Mouse (Mus musculus): ENCODE data around the gene Mrnip. TPM values are rescaled to one million over a fixed set of nuclear protein-coding genes. Genes with fewer than 3 reads are reported as not detected.

The Mrnip gene
- polyA plus RNA-seq, 1 experiment from 2014 or later, result 30.9 TPM

GRCm38 (mm10) chr11:50174730-50175187 lies 515 bp downstream of the Mrnip start:
- Histone ChIP-seq H3K27me3 (ENCODE audit: control insufficient read depth, insufficient read depth, low read length) (no peaks in the 10 kb centered on the region), H3K36me3 (ENCODE audit: control insufficient read depth, insufficient read depth, low read length) (peaks cover 3% of the 10 kb centered on the region; the same call in 1 of the 2 replicates), H3K4me2 (ENCODE audit: low read depth, severe bottlenecking) (peak overlapping the region; percentile 56), H3K9ac (ENCODE audit: low read length) (peak overlapping the region; percentile 56), H3K4me1 (ENCODE audit: control insufficient read depth, insufficient read depth, low read length) (no peaks in the 10 kb centered on the region; the same call in 1 of the 2 replicates), H3K9me3 (ENCODE audit: control insufficient read depth, low read length) (no peaks in the 10 kb centered on the region), H3K4me3 (ENCODE audit: low read depth, low read length) (peak overlapping the region; percentile 63), H3K27ac (replicated peaks; ENCODE audit: low read depth, low read length) (no peak overlapping the region)
- peak; percentile 100 for DNase-seq (ENCODE audit: low spot score)
- ATAC-seq (ENCODE audit: insufficient number of reproducible peaks, low FRiP score, low TSS enrichment, low read depth), result peak; percentile 97
- WGBS, result under 1% methylated on average over 27 of the region's 27 CpGs

- no peak for DNase-seq (ENCODE audit: low spot score)
- H3K4me1 ChIP-seq (ENCODE audit: control insufficient read depth, insufficient read depth, low read length), result no peaks in the 10 kb centered on the region; the same call in 1 of the 2 replicates
- no peak overlapping the region for H3K4me3 ChIP-seq (ENCODE audit: low read depth, low read length)
- no peak overlapping the region for H3K9ac ChIP-seq (ENCODE audit: low read length)
- peaks cover 6% of the 10 kb centered on the region; the same call in 1 of the 2 replicates for H3K36me3 ChIP-seq (ENCODE audit: control insufficient read depth, insufficient read depth, low read length)
- no peak overlapping the region for H3K4me2 ChIP-seq (ENCODE audit: low read depth, severe bottlenecking)
- H3K27ac ChIP-seq (replicated peaks; ENCODE audit: low read depth, low read length), result no peak overlapping the region
- WGBS, result 86% methylated on average over 3 of the region's 3 CpGs
- no peak for ATAC-seq (ENCODE audit: insufficient number of reproducible peaks, low FRiP score, low TSS enrichment, low read depth)
- no peaks in the 10 kb centered on the region for H3K9me3 ChIP-seq (ENCODE audit: control insufficient read depth, low read length)
- no peaks in the 10 kb centered on the region for H3K27me3 ChIP-seq (ENCODE audit: control insufficient read depth, insufficient read depth, low read length)
Measured at GRCm38 (mm10) chr11:50176351-50176750, 2.1 kb downstream of the Mrnip start.

GRCm38 (mm10) chr11:50177111-50177510 lies 2.9 kb downstream of the Mrnip start:
- DNase-seq (ENCODE audit: low spot score), result no peak
- Histone ChIP-seq H3K4me1 (ENCODE audit: control insufficient read depth, insufficient read depth, low read length) (no peaks in the 10 kb centered on the region; the same call in 1 of the 2 replicates), H3K9me3 (ENCODE audit: control insufficient read depth, low read length) (no peaks in the 10 kb centered on the region), H3K4me3 (ENCODE audit: low read depth, low read length) (no peak overlapping the region), H3K4me2 (ENCODE audit: low read depth, severe bottlenecking) (no peak overlapping the region), H3K36me3 (ENCODE audit: control insufficient read depth, insufficient read depth, low read length) (peaks cover 6% of the 10 kb centered on the region; the same call in 1 of the 2 replicates), H3K27me3 (ENCODE audit: control insufficient read depth, insufficient read depth, low read length) (no peaks in the 10 kb centered on the region), H3K27ac (replicated peaks; ENCODE audit: low read depth, low read length) (no peak overlapping the region), H3K9ac (ENCODE audit: low read length) (no peak overlapping the region)
- no peak for ATAC-seq (ENCODE audit: insufficient number of reproducible peaks, low FRiP score, low TSS enrichment, low read depth)
- WGBS, result 79% methylated on average over 6 of the region's 6 CpGs

GRCm38 (mm10) chr11:50178532-50179488 lies 4.6 kb downstream of the Mrnip start:
- no peaks in the 10 kb centered on the region for H3K9me3 ChIP-seq (ENCODE audit: control insufficient read depth, low read length)
- 84% methylated on average over 5 of the region's 5 CpGs for WGBS
- DNase-seq (ENCODE audit: low spot score), result no peak
- ATAC-seq (ENCODE audit: insufficient number of reproducible peaks, low FRiP score, low TSS enrichment, low read depth), result no peak
- no peaks in the 10 kb centered on the region for H3K27me3 ChIP-seq (ENCODE audit: control insufficient read depth, insufficient read depth, low read length)
- H3K27ac ChIP-seq (replicated peaks; ENCODE audit: low read depth, low read length), result no peak overlapping the region
- H3K4me2 ChIP-seq (ENCODE audit: low read depth, severe bottlenecking), result no peak overlapping the region
- H3K4me1 ChIP-seq (ENCODE audit: control insufficient read depth, insufficient read depth, low read length), result no peaks in the 10 kb centered on the region; the same call in 1 of the 2 replicates
- peaks cover 6% of the 10 kb centered on the region; the same call in 1 of the 2 replicates for H3K36me3 ChIP-seq (ENCODE audit: control insufficient read depth, insufficient read depth, low read length)
- no peak overlapping the region for H3K4me3 ChIP-seq (ENCODE audit: low read depth, low read length)
- H3K9ac ChIP-seq (ENCODE audit: low read length), result no peak overlapping the region

- Histone ChIP-seq H3K4me3 (ENCODE audit: low read depth, low read length) (no peak overlapping the region), H3K36me3 (ENCODE audit: control insufficient read depth, insufficient read depth, low read length) (peaks cover 6% of the 10 kb centered on the region; the same call in 1 of the 2 replicates), H3K4me2 (ENCODE audit: low read depth, severe bottlenecking) (no peak overlapping the region), H3K9me3 (ENCODE audit: control insufficient read depth, low read length) (no peaks in the 10 kb centered on the region), H3K4me1 (ENCODE audit: control insufficient read depth, insufficient read depth, low read length) (no peaks in the 10 kb centered on the region), H3K9ac (ENCODE audit: low read length) (no peak overlapping the region), H3K27me3 (ENCODE audit: control insufficient read depth, insufficient read depth, low read length) (no peaks in the 10 kb centered on the region), H3K27ac (replicated peaks; ENCODE audit: low read depth, low read length) (no peak overlapping the region)
- WGBS, result 79% methylated on average over 6 of the region's 6 CpGs
- ATAC-seq (ENCODE audit: insufficient number of reproducible peaks, low FRiP score, low TSS enrichment, low read depth), result no peak
- no peak for DNase-seq (ENCODE audit: low spot score)
Measured at GRCm38 (mm10) chr11:50180478-50181231, 6.4 kb downstream of the Mrnip start.

GRCm38 (mm10) chr11:50182702-50183101 lies 8.5 kb downstream of the Mrnip start:
- Histone ChIP-seq H3K36me3 (ENCODE audit: control insufficient read depth, insufficient read depth, low read length) (peaks cover 3% of the 10 kb centered on the region; the same call in 1 of the 2 replicates), H3K9ac (ENCODE audit: low read length) (no peak overlapping the region), H3K4me1 (ENCODE audit: control insufficient read depth, insufficient read depth, low read length) (no peaks in the 10 kb centered on the region), H3K9me3 (ENCODE audit: control insufficient read depth, low read length) (no peaks in the 10 kb centered on the region), H3K4me2 (ENCODE audit: low read depth, severe bottlenecking) (no peak overlapping the region), H3K4me3 (ENCODE audit: low read depth, low read length) (no peak overlapping the region), H3K27ac (replicated peaks; ENCODE audit: low read depth, low read length) (no peak overlapping the region), H3K27me3 (ENCODE audit: control insufficient read depth, insufficient read depth, low read length) (no peaks in the 10 kb centered on the region)
- DNase-seq (ENCODE audit: low spot score) (no peak), ATAC-seq (ENCODE audit: insufficient number of reproducible peaks, low FRiP score, low TSS enrichment, low read depth) (no peak)
- WGBS, result 86% methylated on average over 4 of the region's 4 CpGs

GRCm38 (mm10) chr11:50184788-50185187 lies 10.5 kb downstream of the Mrnip start:
- H3K4me1 ChIP-seq (ENCODE audit: control insufficient read depth, insufficient read depth, low read length), result no peaks in the 10 kb centered on the region
- WGBS, result 88% methylated on average over 3 of the region's 3 CpGs
- DNase-seq (ENCODE audit: low spot score) (no peak), ATAC-seq (ENCODE audit: insufficient number of reproducible peaks, low FRiP score, low TSS enrichment, low read depth) (no peak)
- no peaks in the 10 kb centered on the region for H3K9me3 ChIP-seq (ENCODE audit: control insufficient read depth, low read length)
- H3K27me3 ChIP-seq (ENCODE audit: control insufficient read depth, insufficient read depth, low read length), result no peaks in the 10 kb centered on the region
- no peak overlapping the region for H3K4me3 ChIP-seq (ENCODE audit: low read depth, low read length)
- no peak overlapping the region for H3K4me2 ChIP-seq (ENCODE audit: low read depth, severe bottlenecking)
- 0 out of 2 replicates have a peak, but pooled peaks cover 3% of the 10 kb centered on the region for H3K36me3 ChIP-seq (ENCODE audit: control insufficient read depth, insufficient read depth, low read length)
- H3K27ac ChIP-seq (replicated peaks; ENCODE audit: low read depth, low read length), result no peak overlapping the region
- no peak overlapping the region for H3K9ac ChIP-seq (ENCODE audit: low read length)

GRCm38 (mm10) chr11:50188682-50189081 lies 14.4 kb downstream of the Mrnip start:
- DNase-seq (ENCODE audit: low spot score) (no peak), ATAC-seq (ENCODE audit: insufficient number of reproducible peaks, low FRiP score, low TSS enrichment, low read depth) (no peak)
- Histone ChIP-seq H3K9ac (ENCODE audit: low read length) (no peak overlapping the region), H3K4me2 (ENCODE audit: low read depth, severe bottlenecking) (no peak overlapping the region), H3K27ac (replicated peaks; ENCODE audit: low read depth, low read length) (no peak overlapping the region), H3K9me3 (ENCODE audit: control insufficient read depth, low read length) (no peaks in the 10 kb centered on the region), H3K4me1 (ENCODE audit: control insufficient read depth, insufficient read depth, low read length) (no peaks in the 10 kb centered on the region), H3K36me3 (ENCODE audit: control insufficient read depth, insufficient read depth, low read length) (no peaks in the 10 kb centered on the region), H3K4me3 (ENCODE audit: low read depth, low read length) (no peak overlapping the region), H3K27me3 (ENCODE audit: control insufficient read depth, insufficient read depth, low read length) (no peaks in the 10 kb centered on the region)
- 77% methylated on average over 7 of the region's 7 CpGs for WGBS
